Mouse (Mus musculus) retina, adult 2 months (tissue): ENCODE results near the gene Lrrfip1.

Experiments
- DNase-seq: peaks from one replicate; pipeline ENCODE4 v3.0.0-alpha.2; 2012; ENCODE audit warnings: low read depth, low spot score

Lrrfip1 gene

DNA sequence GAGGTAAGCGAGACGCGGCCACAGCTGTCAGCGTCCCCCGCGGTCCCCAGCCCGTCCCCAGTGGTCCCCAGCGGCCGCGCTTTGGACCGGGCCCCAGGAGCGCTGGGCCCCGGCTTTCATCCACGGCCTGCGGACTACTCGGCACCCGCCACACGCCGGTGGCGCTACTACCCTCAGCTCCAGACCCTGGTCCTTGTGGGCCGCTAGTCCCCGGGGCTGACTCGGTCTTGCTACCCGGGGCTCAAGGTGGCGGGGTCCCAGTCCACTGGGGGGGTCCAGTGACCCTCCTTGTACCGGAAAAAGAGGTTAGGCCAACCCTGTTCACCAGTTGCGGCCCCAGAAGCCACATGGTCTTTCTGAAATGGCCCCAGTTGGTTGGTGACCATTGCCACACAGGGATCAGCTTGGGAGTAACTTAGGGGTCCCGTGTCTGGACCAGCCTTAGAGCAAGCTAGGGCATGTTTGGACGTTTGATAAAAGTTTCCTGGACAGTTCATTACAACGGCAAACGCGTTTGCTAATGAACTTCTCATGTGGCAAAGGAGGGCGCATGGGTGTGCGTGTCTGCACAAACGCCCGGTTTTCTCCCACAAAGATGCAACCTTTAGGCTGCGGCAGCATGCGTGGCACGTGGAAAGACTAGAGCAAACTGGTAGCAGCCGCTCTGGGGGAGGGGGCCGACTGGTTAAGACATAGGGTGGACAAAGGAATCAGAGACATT, 514 bp downstream of the Lrrfip1 start:
- DNase-seq = no peak

GRCm38 (mm10) chr1:90999911-91000601, 1.5 kb downstream of the Lrrfip1 start:
- DNase-seq = no peak

GRCm38 (mm10) chr1:91001101-91001500, 2.6 kb downstream of the Lrrfip1 start:
- DNase-seq = no peak

- DNase-seq = no peak
Observed at GRCm38 (mm10) chr1:91001871-91002539, 3.5 kb downstream of the Lrrfip1 start.

GRCm38 (mm10) chr1:91002641-91003040, 4.1 kb downstream of the Lrrfip1 start:
- DNase-seq = no peak

DNA sequence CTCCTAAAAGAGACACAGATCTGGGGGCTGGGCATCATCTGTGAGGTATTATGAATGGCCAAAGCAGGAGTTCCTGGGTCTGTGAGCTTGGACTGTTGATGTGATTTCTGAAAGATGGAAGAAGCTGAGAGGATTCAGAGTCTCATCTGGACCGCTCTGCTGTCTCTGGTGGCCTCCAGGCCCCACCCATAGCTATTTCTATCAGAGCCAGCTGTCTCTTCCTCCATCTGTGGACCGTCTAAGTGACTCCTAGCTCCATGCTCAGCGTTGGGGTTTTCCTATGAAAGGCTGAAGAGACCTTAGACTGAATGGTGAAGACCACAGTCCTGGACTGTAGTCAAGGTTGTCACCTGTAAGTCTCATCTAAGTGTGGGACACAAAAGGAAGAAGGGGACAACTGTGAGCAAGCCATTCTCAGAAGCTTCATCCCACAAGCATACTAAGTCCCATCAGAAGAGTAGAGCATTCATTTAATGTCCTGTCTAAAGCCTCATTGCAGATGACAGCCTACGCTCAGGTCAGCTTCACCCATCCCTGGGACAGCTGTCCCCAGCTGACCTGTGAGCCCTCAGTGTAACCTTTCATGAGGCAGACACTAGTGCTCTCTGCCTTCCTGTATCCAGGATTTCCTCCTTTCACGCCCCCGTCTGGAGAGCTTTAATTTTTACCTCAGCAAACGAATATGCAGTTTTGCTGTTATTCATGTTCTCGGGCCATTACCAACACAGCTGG, 5.2 kb downstream of the Lrrfip1 start:
- no peak for DNase-seq

- DNase-seq = no peak
Observed at GRCm38 (mm10) chr1:91006037-91006436, 7.5 kb downstream of the Lrrfip1 start.

DNA sequence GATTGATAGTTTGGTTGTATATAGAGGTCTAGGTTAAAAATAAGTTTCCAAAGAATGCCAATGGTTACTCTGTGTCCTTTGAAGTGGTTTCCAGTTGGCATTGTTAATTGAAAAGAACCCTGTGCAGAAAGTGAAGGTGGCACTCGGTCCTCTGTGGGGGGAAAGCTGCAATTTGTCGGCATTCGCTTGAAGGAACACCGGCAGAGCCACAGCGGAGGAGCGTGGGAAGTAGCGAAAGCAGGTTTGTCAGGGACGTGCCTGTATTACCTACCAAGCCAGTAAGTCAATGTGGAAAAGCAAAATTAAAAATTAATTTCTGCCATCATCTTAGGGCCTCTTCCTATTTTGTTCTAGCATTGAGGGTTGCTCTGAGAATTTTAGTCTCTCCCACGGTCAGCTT, 8.2 kb downstream of the Lrrfip1 start:
- no peak for DNase-seq

DNA sequence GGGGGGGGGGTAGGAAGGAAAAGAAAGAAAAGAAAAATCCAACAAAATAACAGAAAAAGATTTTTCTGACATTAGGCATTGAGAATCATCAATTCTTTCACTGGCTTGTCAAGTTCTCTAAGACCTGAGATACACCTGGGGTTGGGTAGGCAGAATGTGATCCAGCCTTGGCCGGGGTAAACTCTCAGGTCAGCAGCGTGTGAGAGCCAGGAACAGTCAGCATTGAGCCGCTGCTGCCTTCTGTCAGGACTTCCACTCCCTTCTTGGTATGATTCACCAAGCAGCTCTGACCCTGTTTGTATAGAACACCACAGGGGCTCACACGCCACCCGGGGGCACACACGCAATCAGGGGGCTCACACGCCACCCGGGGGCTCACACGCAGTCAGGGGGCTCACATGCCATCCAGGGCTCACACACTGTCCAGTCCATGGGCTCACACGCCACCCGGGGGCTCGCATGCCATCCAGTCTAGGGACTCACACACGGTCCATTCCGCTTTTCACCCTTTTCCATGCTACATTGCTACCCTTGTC, 9.7 kb downstream of the Lrrfip1 start:
- DNase-seq = no peak

DNA sequence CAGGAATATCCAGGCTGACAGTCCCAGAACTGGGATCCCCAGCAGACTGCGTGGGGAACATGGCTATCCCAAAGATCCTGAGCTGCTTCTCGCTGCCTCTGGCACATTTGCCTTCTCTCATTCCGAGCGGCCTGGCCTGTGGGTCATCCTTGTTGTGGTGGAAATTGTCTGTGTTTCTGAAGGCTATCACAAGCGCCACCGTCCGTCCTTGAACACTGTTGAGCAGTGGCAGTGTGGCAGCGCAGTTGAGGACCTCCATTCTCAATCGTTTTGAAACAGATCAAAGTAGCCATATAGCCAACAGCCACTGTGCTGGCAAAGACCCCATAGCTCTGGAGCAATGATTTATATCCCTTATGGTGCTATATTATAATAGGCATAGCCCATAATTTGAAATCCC, 10.2 kb downstream of the Lrrfip1 start:
- DNase-seq = no peak

- DNase-seq = no peak
Observed at GRCm38 (mm10) chr1:91009266-91009665, 10.7 kb downstream of the Lrrfip1 start.

DNA sequence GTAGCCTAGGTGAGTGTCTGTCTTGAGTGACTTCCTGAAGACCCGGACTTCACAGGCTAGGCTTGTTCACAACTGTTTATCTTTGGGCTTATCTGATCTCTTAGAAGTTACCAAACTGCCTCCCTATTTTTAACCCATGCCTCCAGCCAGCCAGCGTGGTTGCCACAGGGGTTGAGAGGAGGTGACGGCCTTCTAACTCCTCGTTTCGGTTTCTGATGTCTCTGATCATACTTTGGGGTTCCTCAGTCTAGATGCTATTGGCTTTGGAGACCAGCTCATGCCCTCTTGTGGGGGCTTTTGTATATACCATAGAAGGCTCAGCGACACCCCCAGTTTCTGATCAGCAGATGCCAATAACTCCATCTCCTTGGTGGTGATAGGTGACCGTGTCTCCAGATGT, 11.7 kb downstream of the Lrrfip1 start:
- no peak for DNase-seq

GRCm38 (mm10) chr1:91010716-91011115, 12.2 kb downstream of the Lrrfip1 start:
- DNase-seq = no peak

DNA sequence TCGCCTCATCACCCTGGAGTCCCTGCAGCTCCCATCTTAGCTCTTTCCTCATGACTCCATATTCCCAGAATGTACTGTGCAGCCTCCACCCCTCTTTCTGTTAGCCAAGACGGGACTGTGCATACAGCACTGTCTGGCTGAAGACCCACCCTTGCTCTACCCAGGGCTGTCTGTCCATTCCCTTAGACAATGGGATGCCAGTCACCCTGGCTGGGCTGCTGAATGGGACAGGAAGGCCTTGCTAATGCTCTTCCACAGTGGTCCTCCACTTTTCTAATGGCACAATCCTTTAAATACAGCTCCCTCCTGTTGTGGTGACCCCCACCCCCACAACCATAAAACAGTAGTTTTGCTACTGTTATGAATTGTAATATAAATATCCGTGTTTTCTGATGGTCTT, 12.8 kb downstream of the Lrrfip1 start:
- no peak for DNase-seq

- no peak for DNase-seq
Observed at GRCm38 (mm10) chr1:91013803-91014202, 15.3 kb downstream of the Lrrfip1 start.

DNA sequence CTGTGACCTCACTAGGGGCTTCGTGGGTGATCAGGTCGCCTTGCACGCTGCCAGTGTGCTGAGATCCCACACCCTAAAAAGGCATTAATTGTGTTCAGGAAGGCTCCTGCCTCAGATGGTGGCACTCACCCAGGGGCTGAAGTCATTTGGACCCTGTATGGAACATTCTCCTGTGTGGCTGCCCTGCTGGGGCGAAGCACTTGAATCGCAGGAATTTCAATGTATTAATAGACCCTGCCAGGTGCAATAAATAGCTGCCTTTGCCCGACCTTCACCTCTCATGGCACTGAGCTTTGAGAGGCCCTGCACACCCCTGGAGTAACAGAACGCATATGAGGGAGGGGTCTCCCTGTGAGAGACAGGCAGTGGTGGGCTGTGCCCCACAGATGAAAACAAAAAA, 17.0 kb downstream of the Lrrfip1 start:
- DNase-seq = no peak

GRCm38 (mm10) chr1:91017111-91017758, 18.7 kb downstream of the Lrrfip1 start:
- DNase-seq = no peak

DNA sequence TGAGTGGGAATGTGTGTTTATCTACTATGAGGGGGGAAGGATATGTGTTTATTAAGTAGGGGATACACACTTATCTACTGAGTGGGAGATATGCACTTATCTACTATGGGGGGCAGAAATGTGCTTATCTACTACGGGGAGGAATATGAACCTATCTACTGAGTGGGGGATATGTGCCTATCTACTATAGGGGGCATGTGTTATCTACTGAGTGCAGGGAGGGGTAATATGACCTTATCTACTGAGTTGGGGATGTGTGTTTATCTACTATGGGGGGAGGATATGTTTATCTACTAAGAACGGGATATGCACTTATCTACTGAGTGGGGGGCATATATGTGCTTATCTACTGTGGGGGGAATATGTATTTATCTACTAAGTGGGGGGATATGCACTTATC, 20.8 kb downstream of the Lrrfip1 start:
- no peak for DNase-seq

DNA sequence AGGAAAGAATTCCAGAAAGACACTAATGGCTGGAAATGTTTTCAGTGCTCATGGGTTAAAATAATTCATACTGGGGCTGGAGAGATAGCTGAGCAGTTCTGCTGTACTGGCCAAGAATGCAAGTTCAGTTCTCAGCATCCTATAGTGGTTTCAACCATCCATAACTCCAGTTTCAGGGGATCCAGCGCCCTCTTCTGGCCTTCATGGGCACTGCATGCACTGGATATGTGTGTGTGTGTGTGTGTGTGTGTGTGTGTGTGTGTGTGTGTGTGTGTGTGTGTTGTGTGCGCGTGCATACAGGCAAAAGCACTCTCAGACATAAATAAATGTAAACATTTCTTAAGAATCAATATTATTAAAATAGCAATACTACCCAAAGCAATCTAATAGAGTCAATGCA, 22.8 kb downstream of the Lrrfip1 start:
- DNase-seq = no peak

DNA sequence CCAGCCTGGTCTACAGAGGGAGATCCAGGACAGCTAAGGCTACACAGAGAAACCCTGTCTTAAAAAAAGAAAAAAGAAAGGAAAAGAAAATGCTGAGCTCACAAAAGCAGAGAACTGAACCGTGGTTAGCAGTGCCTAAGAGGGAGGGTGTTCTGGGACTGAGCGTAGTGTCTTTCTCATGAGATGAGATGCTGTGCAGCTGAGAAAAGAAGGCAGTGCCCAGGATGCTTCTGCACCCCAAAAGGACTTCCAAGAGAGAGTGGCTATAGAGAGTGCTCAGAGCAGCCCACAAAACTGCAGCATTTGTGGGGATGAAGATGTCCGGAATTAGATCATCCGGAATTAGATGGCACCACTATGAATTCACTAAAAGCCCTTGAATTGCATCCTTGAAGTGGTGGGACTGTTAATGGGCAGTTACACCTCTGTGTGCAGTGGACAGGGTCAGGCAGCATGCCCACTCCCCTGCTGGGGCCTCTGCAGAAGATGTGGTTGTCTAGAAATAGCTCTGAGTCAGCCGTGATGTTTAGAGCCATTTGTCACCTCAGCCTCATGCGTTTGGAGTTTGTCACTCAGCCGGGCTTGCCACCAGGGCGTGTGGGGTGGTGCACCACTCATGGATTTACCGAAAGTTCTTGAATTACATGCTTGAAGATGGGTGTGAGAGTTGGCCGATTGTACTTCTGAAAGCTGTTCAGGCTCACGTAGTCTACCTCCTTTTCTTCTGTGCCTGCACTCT, 23.8 kb downstream of the Lrrfip1 start:
- DNase-seq = no peak

GRCm38 (mm10) chr1:91023230-91023629, 24.7 kb downstream of the Lrrfip1 start:
- DNase-seq = no peak
